Mouse (Mus musculus) neutrophil, adult 59 days (primary cell): ENCODE measurements around the gene Lrrc72. TPM values are rescaled to one million over a fixed set of nuclear protein-coding genes. Genes with fewer than 3 reads are reported as not detected.

Experiments
- total RNA-seq, 2 experiments: library from RNA; stranded (reverse); gene quantifications; 1 replicate in 1 of 2; 2 replicates in 1 of 2; pipeline ENCODE4 v1.2.4; 2023

The Lrrc72 gene
- not detected for total RNA-seq

DNA sequence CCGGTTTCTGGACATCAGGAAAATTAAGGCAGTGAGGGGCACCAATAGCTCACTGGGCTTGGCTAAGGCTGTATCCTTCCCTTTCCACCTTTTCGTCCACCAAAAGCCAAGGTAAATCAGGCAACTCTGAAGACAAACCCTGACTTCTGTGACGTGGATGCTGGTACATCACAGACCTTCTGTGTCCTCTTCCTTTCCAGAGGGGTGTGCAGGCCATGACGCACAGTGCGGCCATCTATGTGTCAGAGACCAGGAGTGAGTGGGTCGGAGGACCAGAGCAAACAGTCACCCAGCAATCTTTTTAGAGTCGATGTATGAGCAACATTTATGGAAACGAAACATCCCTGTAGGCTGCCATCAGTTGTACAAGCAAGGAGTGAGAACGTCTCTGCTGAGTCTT is at the start of gene Lrrc72:
Gene Lrrc72 (minus strand): TSS at position 101 of the 400 bp plus-strand sequence.

Other genes with a start within 250 kb of the Lrrc72 start
- 10 to 100 TPM; 50.2 to 53.5 TPM for gene Tspan13, start 210.9 kb downstream of the Lrrc72 start, total RNA-seq
- gene Ankmy2, start 96.3 kb downstream of the Lrrc72 start, total RNA-seq, result 1 to 10 TPM; 7.7 to 8.2 TPM
- 10 to 100 TPM; 16.4 to 19.8 TPM for gene Bzw2, start 95.3 kb downstream of the Lrrc72 start, total RNA-seq
- not detected for gene Sostdc1, start 60.7 kb upstream of the Lrrc72 start, total RNA-seq
- under 1 TPM in 1 of 2 experiments, not detected in 1; 0.35 TPM for gene Ispd, start 128.1 kb upstream of the Lrrc72 start, total RNA-seq
- gene D630036H23Rik, start 128.8 kb upstream of the Lrrc72 start, total RNA-seq, result not detected